Mouse (Mus musculus): ENCODE measurements at regions not wholly inside any gene's neighbourhood (a gene's known extent, or its start where the extent isn't known, plus 50 kb on each side); places are given as distances from the start of the nearest gene placed in this dataset.

DNA sequence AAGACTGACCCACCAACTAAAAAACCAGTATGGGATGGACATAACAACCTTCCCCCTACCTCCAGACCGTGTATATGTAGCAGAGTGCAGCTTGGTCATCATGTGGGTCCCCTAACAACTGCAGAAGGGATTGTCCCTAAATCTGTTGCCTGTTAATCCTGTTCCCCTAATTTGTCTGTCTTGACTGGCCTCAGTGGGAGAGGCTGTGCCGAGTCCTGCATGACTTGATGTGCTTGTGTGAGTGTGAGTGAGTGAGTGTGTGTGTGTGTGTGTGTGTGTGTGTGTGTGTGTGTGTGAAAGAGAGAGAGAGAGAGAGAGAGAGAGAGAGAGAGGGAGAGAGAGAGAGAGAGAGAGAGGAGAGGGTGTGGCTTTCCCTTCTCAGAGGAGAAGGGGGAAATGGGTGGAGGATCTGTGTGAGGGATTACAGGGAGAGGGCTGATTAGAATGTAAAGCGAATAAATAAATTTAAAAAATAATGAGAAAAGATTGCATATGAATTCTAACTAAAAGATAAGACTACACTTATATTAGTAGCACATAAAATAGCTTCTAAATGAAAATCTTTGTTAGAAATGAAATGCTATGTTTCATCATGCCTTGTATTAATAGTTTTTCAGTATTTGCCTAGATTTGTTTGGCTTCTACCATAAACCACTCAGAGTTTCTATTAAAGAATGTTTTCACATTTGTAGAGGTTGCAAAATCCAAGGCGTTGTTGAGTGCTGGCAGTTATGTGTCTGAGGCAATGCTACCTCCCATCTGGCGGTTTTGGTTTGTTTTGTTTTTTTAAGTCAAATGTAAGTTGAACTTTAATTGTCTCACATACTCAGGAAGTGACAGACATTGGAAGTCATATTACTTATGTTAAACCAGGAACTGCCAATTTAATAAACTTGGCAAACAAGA lies 740.9 kb downstream of the Abca13 start:
- H3K27me3 ChIP-seq (replicated peaks; ENCODE audit: control insufficient read depth, insufficient read depth, low read length), result no peaks in the 10 kb centered on the region
- H3K36me3 ChIP-seq (ENCODE audit: control insufficient read depth, insufficient read depth, low read length), result no peaks in the 10 kb centered on the region
- TF ChIP-seq POLR2A (IDR thresholded peaks at IDR 0.05; ENCODE audit: low read depth, low read length) (no peak), CTCF (conservative IDR thresholded peaks at IDR 0.05; ENCODE audit: insufficient read depth, insufficient read length, low read depth, low read length) (no peak)
- no peak overlapping the region for H3K27ac ChIP-seq (ENCODE audit: insufficient read depth, low read depth, low read length)
- no peaks in the 10 kb centered on the region for H3K4me1 ChIP-seq (ENCODE audit: control insufficient read depth, insufficient read depth, low read length)
- no peak for DNase-seq
- no peak overlapping the region for H3K4me3 ChIP-seq (ENCODE audit: insufficient read depth, low read depth, low read length)
- WGBS, result 60% methylated on average over 5 of the region's 5 CpGs

DNA sequence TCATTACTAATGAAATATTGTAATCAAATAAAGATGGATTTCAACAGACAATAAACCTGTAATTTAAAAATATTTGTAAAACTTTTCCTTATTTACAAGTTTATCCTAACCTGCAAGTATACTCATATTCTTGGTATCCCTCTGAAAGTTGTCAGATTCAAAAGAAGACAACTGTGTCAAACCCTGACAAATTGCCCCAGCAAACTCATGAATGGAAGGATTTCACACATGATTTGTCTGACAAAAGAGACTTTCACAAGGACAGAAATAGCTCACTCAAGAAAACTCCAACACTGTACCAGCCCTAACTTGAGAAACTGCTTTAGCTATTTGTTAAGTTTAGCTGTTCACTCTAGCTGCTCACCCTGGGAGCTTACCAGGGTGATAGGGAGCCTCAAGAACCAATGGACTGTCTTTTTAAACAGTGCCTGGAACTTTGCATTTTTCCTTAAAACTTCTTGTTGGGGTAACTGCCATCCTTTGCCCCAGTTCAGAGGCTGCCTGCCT lies 771.0 kb downstream of the Abca13 start:
- no peak overlapping the region for H3K27ac ChIP-seq (ENCODE audit: insufficient read depth, low read depth, low read length)
- H3K27me3 ChIP-seq (replicated peaks; ENCODE audit: control insufficient read depth, insufficient read depth, low read length), result no peaks in the 10 kb centered on the region
- no peaks in the 10 kb centered on the region for H3K4me1 ChIP-seq (ENCODE audit: control insufficient read depth, insufficient read depth, low read length)
- TF ChIP-seq CTCF (conservative IDR thresholded peaks at IDR 0.05; ENCODE audit: insufficient read depth, insufficient read length, low read depth, low read length) (no peak), POLR2A (IDR thresholded peaks at IDR 0.05; ENCODE audit: low read depth, low read length) (no peak)
- H3K4me3 ChIP-seq (ENCODE audit: insufficient read depth, low read depth, low read length), result no peak overlapping the region
- H3K36me3 ChIP-seq (ENCODE audit: control insufficient read depth, insufficient read depth, low read length), result no peaks in the 10 kb centered on the region
- DNase-seq, result no peak

DNA sequence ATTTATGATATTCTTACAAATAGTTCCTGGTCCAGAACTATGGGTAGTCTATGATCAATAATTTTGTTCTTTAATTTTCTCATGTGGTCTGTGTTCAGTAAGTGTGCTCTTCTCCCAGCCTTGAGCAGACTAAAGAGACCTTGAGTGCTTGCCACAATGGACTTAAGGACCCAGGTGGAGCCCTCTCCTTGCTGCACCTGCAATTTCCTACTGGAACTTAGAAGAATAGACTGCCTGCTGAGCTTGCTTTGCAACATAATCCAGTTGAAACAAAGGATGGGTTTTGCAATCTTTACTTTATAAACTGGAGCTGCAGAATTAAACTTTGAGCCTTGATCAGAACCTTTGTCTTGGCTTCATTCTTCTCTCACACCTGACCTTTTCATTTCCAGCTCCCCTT lies 791.2 kb downstream of the Abca13 start:
- TF ChIP-seq POLR2A (IDR thresholded peaks at IDR 0.05; ENCODE audit: low read depth, low read length), result no peak
- no peak for TF ChIP-seq CTCF (conservative IDR thresholded peaks at IDR 0.05; ENCODE audit: insufficient read depth, insufficient read length, low read depth, low read length)
- DNase-seq, result no peak
- Histone ChIP-seq H3K36me3 (ENCODE audit: control insufficient read depth, insufficient read depth, low read length) (no peaks in the 10 kb centered on the region), H3K27me3 (replicated peaks; ENCODE audit: control insufficient read depth, insufficient read depth, low read length) (no peaks in the 10 kb centered on the region), H3K27ac (ENCODE audit: insufficient read depth, low read depth, low read length) (no peak overlapping the region), H3K4me1 (ENCODE audit: control insufficient read depth, insufficient read depth, low read length) (no peaks in the 10 kb centered on the region), H3K4me3 (ENCODE audit: insufficient read depth, low read depth, low read length) (no peak overlapping the region)

DNA sequence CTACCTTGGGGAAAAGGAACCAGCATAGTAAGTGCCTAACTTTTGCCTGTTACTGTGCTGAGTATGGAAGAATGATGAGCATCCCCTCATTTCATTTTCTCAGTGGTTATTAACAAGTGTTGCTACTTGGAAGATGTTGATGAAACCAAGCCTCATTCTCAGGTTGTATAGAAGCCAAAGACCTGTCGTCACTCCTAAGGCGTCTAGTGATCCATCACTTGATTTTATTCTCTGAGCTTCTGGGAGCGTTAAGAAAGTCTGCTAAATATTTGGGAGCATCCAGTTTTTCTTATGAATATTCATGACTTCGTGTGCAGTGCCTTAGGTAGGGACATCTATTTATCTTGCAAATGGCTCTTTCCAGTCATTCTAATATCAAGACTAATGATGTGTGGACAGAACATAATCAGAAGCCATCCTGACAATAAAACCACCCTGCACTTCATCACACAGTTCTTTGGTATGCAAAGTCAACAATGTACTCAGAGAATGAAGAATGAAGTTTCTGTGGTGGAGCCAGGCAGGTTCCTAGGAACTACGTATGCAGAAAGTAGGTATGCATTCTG lies 802.9 kb downstream of the Abca13 start:
- TF ChIP-seq CTCF (conservative IDR thresholded peaks at IDR 0.05; ENCODE audit: insufficient read depth, insufficient read length, low read depth, low read length) (no peak), POLR2A (IDR thresholded peaks at IDR 0.05; ENCODE audit: low read depth, low read length) (no peak)
- no peak for DNase-seq
- Histone ChIP-seq H3K27ac (ENCODE audit: insufficient read depth, low read depth, low read length) (no peak overlapping the region), H3K36me3 (ENCODE audit: control insufficient read depth, insufficient read depth, low read length) (no peaks in the 10 kb centered on the region), H3K27me3 (replicated peaks; ENCODE audit: control insufficient read depth, insufficient read depth, low read length) (no peaks in the 10 kb centered on the region), H3K4me1 (ENCODE audit: control insufficient read depth, insufficient read depth, low read length) (no peaks in the 10 kb centered on the region), H3K4me3 (ENCODE audit: insufficient read depth, low read depth, low read length) (no peak overlapping the region)
- WGBS, result 31% methylated on average over 5 of the region's 5 CpGs

DNA sequence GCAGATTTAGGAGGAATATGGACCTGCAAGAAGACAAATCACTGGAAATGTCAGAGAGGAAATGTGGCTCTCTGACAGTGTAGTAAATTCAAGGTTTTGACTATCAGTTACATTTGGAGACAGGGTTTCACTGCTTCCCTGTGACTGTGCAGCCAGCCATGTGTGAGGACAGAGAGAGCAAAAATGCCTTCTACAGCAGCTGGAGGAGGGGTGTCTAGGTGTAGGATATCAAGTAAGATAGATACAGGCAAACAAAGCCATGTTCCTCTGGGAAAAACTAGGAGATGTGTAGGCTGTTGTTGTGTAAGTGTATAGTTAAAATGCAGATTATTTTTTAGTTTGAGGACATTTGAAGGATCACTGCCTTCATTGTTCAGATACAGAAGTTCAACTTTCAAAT lies 803.6 kb downstream of the Abca13 start:
- H3K36me3 ChIP-seq (ENCODE audit: control insufficient read depth, insufficient read depth, low read length), result no peaks in the 10 kb centered on the region
- TF ChIP-seq POLR2A (IDR thresholded peaks at IDR 0.05; ENCODE audit: low read depth, low read length), result no peak
- no peak for TF ChIP-seq CTCF (conservative IDR thresholded peaks at IDR 0.05; ENCODE audit: insufficient read depth, insufficient read length, low read depth, low read length)
- H3K27me3 ChIP-seq (replicated peaks; ENCODE audit: control insufficient read depth, insufficient read depth, low read length), result no peaks in the 10 kb centered on the region
- H3K4me3 ChIP-seq (ENCODE audit: insufficient read depth, low read depth, low read length), result no peak overlapping the region
- no peak overlapping the region for H3K27ac ChIP-seq (ENCODE audit: insufficient read depth, low read depth, low read length)
- no peak for DNase-seq
- no peaks in the 10 kb centered on the region for H3K4me1 ChIP-seq (ENCODE audit: control insufficient read depth, insufficient read depth, low read length)

DNA sequence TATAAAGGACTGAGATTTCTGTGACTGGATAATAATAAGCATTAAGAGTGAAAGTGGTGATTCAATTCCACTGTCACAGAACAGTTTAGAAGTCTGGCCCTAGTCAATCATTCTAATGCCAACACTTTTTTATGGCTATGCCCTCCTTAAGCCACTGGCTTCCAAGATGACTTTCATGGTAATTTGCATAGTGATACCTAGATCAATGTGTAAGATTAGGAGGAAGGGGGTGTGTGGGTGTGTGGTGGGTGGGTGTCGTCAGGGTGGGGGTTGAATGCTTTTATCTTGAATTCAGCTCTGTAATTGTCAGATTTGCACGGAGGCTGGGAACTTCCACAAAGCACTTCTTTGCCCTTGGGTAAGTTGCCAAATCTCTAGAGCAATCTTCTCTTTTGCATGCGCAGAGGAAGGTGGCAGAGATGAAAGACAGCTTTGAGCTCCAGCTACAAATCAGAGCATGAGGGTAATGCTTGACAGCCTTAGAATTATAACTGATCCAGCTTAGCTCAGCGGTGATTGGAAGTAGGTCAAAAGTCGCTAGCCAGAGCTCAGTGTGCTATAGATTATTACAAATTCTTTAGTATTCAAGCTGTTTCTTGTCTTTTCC lies 805.9 kb downstream of the Abca13 start:
- Histone ChIP-seq H3K4me3 (ENCODE audit: insufficient read depth, low read depth, low read length) (no peak overlapping the region), H3K36me3 (ENCODE audit: control insufficient read depth, insufficient read depth, low read length) (no peaks in the 10 kb centered on the region), H3K4me1 (ENCODE audit: control insufficient read depth, insufficient read depth, low read length) (no peaks in the 10 kb centered on the region), H3K27ac (ENCODE audit: insufficient read depth, low read depth, low read length) (no peak overlapping the region), H3K27me3 (replicated peaks; ENCODE audit: control insufficient read depth, insufficient read depth, low read length) (no peaks in the 10 kb centered on the region)
- TF ChIP-seq POLR2A (IDR thresholded peaks at IDR 0.05; ENCODE audit: low read depth, low read length) (no peak), CTCF (conservative IDR thresholded peaks at IDR 0.05; ENCODE audit: insufficient read depth, insufficient read length, low read depth, low read length) (no peak)
- 51% methylated on average over 5 of the region's 5 CpGs for WGBS
- DNase-seq, result no peak

DNA sequence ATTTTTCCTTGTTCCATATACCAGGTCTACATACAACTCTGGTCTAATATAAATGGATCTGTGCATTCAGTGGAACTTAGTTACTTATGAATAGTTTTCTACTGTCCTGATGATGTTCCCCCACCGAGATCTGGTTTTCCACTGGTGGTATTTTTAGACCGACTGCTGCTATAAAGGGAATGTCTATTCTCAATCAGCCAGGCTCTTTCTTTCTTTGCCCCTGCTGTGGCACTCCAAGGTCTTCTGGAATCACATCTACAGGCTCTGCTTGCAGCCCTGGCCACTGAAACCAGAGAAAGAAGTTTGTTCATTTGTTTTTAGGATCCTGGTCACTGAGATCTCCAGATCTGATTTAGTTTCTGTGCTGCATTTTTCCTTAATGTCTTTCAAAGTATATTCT lies 810.4 kb downstream of the Abca13 start:
- Histone ChIP-seq H3K4me3 (ENCODE audit: insufficient read depth, low read depth, low read length) (no peak overlapping the region), H3K27ac (ENCODE audit: insufficient read depth, low read depth, low read length) (no peak overlapping the region), H3K27me3 (replicated peaks; ENCODE audit: control insufficient read depth, insufficient read depth, low read length) (no peaks in the 10 kb centered on the region), H3K36me3 (ENCODE audit: control insufficient read depth, insufficient read depth, low read length) (no peaks in the 10 kb centered on the region), H3K4me1 (ENCODE audit: control insufficient read depth, insufficient read depth, low read length) (no peaks in the 10 kb centered on the region)
- no peak for TF ChIP-seq CTCF (conservative IDR thresholded peaks at IDR 0.05; ENCODE audit: insufficient read depth, insufficient read length, low read depth, low read length)
- no peak for TF ChIP-seq POLR2A (IDR thresholded peaks at IDR 0.05; ENCODE audit: low read depth, low read length)
- 67% methylated on average over 2 of the region's 2 CpGs for WGBS
- no peak for DNase-seq

Measured in kidney, adult 2 months (tissue).